Mouse (Mus musculus) embryonic fibroblast, embryonic 13.5 days (primary cell): ENCODE measurements around the gene Sim2.

Experiments
- CTCF ChIP-seq: IDR thresholded peaks from 2 replicates; pipeline ENCODE4 v1.5.1; 2011; ENCODE audit warnings: mild to moderate bottlenecking, control low read depth, low read length, moderate library complexity, borderline replicate concordance; ENCODE audit not compliant: insufficient read depth
- POLR2A ChIP-seq: IDR thresholded peaks from 2 replicates; pipeline ENCODE4 v1.6.1; 2011; ENCODE audit warnings: low read depth, mild to moderate bottlenecking, control low read depth, low read length, moderate library complexity

DNA sequence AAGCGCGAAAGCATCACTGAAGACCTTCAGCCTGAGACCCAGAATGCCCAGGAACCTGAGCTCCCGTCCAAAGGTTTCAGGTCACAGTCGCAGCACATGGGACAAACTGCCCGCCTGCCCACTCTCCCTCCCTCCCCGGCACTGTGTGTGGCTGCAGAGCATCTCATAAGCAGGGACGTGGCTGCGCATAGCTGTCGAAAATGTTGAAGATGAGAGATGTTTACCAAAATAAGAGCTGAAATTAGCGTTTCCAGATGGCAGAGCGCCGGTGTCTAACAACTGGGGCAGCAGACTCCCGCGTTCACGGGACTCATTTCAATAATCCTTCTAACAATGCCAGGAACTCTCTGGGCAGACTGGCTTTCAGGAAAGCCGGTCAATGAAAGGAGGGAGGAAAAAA lies 44.2 kb upstream of the Sim2 start:
- no peak for TF ChIP-seq CTCF
- no peak for TF ChIP-seq POLR2A
